Mouse (Mus musculus): ENCODE measurements around the gene Parp1. TPM values are rescaled to one million over a fixed set of nuclear protein-coding genes. Genes with fewer than 3 reads are reported as not detected.
"Not testable (repeated sequence)": the region's sequence is repeated elsewhere in the genome, so short reads cannot be mapped to it uniquely, and the experiment has no call there.

Gene Parp1
- polyA plus RNA-seq, 1 experiment from 2014 or later: 184 TPM

DNA sequence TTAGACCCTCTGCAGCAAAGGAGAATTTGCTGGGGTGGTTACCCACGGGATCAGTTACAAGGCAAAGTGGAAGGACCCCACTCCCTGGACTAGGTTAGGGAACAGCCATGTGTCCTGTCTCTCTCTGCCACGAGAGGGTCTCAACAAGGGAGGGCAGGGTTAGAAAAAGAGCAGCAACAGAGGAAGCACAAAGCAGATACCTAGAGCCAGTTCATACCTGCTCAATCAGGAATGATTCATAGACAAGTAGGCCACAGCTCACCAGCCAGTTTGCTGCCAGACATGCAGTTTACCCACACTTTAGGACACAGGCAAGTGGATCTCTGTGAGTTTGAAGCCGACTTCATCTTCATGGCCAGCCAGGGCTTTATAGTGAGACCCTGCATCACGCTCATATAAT is 963 bp upstream of the Parp1 start:
- Histone ChIP-seq H3K4me1 (peaks cover 16% of the 10 kb centered on the region), H3K27ac (no peak overlapping the region), H3K4me2 (replicated peaks) (no peak overlapping the region), H3K4me3 (no peak overlapping the region), H3K9ac (no peak overlapping the region), H3K27me3 (replicated peaks) (no peaks in the 10 kb centered on the region), H3K36me3 (peaks cover 9% of the 10 kb centered on the region; the same call in 1 of the 2 replicates), H3K9me3 (no peaks in the 10 kb centered on the region)
- 81% methylated on average over 4 of the region's 4 CpGs for WGBS
- ATAC-seq (ENCODE audit: low FRiP score, low read depth): no peak

DNA sequence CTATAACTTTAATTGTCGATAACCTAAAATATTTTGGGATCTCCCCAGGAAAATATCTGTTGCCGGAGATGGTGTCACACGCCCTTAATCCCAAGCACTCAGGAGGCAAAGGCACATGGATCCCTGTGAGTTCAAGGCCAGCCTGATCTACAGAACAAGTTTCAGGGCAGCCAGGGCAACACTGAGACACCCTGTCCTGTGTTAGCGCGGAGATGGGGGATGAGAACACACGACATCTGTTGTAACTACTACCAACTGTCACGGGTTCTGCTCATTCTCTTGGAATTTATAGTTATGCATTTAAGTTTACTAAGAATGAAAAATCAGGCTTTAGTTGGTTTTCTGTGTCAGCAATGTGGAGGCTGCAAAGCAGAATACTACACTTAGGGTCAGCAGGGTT is 476 bp upstream of the Parp1 start:
- H3K4me3 ChIP-seq: peak overlapping the region; percentile 89
- 0 out of 2 replicates have a peak overlapping the region, but pooled peaks have one; percentile 94 for H3K9ac ChIP-seq
- peaks cover 16% of the 10 kb centered on the region for H3K4me1 ChIP-seq
- H3K9me3 ChIP-seq: no peaks in the 10 kb centered on the region
- peak overlapping the region; percentile 72 for H3K4me2 ChIP-seq (replicated peaks)
- H3K27me3 ChIP-seq (replicated peaks): no peaks in the 10 kb centered on the region
- ATAC-seq (ENCODE audit: low FRiP score, low read depth): peak; percentile 37; the same call in 1 of the 2 replicates
- WGBS: 40% methylated on average over 7 of the region's 7 CpGs
- H3K36me3 ChIP-seq: peaks cover 14% of the 10 kb centered on the region; the same call in 1 of the 2 replicates
- H3K27ac ChIP-seq: no peak overlapping the region

DNA sequence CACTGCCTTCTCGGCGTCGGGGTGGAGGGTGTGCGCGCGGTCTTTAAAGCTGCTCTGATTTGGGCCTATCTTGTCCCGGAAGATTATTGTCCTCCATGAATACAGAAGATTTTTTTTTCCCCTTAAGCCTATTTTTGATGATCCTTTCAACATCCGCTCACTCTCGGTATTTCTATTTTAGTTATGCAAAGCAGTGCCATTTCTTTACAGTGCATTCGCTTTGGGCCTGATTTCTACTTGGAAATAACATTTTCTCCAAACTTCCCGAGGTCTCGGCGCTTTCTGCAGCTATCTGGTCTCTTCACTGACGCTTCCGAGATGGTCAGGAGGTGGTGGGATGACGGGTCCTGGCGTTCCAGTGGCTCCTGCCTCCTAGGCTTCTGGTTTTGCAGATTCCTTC is 729 bp downstream of the Parp1 start:
- no peaks in the 10 kb centered on the region for H3K27me3 ChIP-seq (replicated peaks)
- WGBS: under 1% methylated on average over 17 of the region's 17 CpGs

DNA sequence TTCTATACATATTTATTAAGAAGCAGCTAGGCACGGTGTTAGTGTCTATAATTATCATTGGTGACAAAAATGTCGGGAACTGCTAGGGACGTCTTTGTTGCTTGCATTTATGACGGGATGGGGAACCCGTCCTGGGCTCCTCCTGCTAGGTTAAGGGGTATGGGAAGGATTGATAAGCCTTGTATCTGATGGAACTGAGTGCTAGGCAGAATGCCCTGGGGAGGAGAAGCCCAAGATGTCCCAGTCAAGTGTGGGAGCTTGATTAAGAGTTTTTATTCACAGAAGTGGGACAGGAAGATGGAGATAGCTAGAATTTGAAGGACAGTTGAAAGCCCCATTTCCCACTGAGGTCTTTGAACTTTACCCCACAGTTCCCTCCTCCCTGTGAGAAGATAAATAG is 1.5 kb downstream of the Parp1 start:
- ATAC-seq (ENCODE audit: low FRiP score, low read depth): no peak
- Histone ChIP-seq H3K4me1 (peaks cover 16% of the 10 kb centered on the region), H3K27me3 (replicated peaks) (no peaks in the 10 kb centered on the region), H3K4me3 (peak overlapping the region; percentile 89), H3K36me3 (peaks cover 32% of the 10 kb centered on the region), H3K27ac (no peak overlapping the region), H3K9me3 (no peaks in the 10 kb centered on the region), H3K9ac (peak overlapping the region; percentile 94), H3K4me2 (replicated peaks) (peak overlapping the region; percentile 72)
- WGBS: 6% methylated on average over 5 of the region's 5 CpGs

More for the DNA sequence above, 729 bp downstream of the Parp1 start:
- H3K4me2 ChIP-seq (replicated peaks): peak overlapping the region; percentile 72
- H3K9ac ChIP-seq: peak overlapping the region; percentile 94
- peak overlapping the region; percentile 79 for H3K27ac ChIP-seq
- H3K9me3 ChIP-seq: no peaks in the 10 kb centered on the region
- no peak for ATAC-seq (ENCODE audit: low FRiP score, low read depth)
- H3K4me3 ChIP-seq: peak overlapping the region; percentile 89
- H3K36me3 ChIP-seq: peaks cover 25% of the 10 kb centered on the region
- peaks cover 16% of the 10 kb centered on the region for H3K4me1 ChIP-seq

DNA sequence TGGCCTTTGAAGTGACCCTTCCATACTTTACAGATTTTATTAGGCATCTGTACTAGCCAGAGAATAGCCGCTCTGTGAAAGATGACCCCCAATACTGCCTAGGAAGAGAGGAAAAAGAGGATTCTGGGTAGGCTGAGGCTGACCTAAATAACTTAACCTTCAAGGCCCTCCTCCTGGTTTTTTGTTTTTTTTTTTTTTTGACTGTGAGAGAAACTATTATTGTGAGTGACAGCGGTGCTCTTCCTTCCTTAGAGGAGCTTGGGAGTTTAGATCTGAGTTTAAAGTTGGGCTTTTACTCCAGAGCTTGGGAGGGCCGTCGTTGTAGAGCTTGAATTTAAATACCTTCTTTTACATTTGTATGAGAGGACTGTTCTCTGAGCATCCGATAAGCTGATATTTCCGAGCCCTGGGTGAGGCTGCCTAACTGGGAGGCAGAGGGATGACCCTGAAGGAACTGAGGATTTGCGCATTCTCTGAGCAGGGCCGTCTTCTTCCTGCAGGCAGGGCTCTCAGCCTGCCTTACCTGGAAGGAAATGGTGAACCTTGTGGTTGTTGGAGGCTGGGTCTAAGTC is 2.4 kb downstream of the Parp1 start:
- 65% methylated on average over 8 of the region's 8 CpGs for WGBS
- peaks cover 16% of the 10 kb centered on the region for H3K4me1 ChIP-seq
- no peaks in the 10 kb centered on the region for H3K27me3 ChIP-seq (replicated peaks)
- H3K4me2 ChIP-seq (replicated peaks): peak overlapping the region; percentile 72
- peaks cover 38% of the 10 kb centered on the region for H3K36me3 ChIP-seq
- ATAC-seq (ENCODE audit: low FRiP score, low read depth): no peak
- no peaks in the 10 kb centered on the region for H3K9me3 ChIP-seq
- H3K9ac ChIP-seq: no peak overlapping the region
- H3K27ac ChIP-seq: no peak overlapping the region
- H3K4me3 ChIP-seq: no peak overlapping the region

DNA sequence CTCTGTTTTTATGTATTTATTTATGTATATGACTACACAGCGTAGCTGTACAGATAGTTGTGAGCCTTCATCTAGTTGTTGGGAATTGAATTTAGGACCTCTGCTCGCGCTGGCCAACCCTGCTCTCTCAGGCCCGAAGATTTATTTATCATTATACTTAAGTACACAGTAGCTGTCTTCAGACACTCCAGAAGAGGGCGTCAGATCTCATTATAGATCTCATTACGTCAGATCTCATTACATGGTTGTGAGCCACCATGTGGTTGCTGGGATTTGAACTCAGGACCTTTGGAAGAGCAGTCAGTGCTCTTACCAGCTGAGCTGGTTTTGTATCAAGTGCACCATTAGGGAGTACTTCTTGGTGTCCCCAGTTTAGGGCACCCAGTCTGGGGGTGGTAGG is 3.0 kb downstream of the Parp1 start:
- not testable (repeated sequence) for H3K4me3 ChIP-seq; H3K9me3 ChIP-seq; ATAC-seq (ENCODE audit: low FRiP score, low read depth); H3K9ac ChIP-seq; H3K4me2 ChIP-seq (replicated peaks); H3K27ac ChIP-seq; H3K27me3 ChIP-seq (replicated peaks)
- H3K36me3 ChIP-seq: peaks cover 44% of the 10 kb centered on the region
- peaks cover 16% of the 10 kb centered on the region for H3K4me1 ChIP-seq
- WGBS: 86% methylated on average over 6 of the region's 6 CpGs

DNA sequence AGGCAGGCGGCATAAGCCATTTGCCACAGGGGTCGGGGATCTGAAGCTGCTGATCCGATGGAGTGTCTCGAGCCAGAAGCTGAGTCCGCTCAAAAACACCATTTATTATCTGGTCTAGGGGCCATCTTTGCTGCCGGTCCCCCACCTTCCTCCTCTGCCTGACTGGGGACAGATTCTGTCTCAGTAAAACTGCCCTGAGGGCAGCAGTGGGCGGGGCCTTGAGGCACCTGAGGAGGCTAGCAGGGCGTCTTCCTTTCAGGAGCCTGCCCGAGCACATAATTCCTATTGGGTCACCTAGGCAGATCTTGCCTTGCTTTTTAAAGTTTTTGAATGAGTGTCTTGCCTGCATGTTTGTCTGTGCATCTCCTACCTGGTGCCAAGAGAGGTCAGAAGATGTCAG is 3.4 kb downstream of the Parp1 start:
- Histone ChIP-seq H3K36me3 (peaks cover 48% of the 10 kb centered on the region), H3K4me2 (replicated peaks) (no peak overlapping the region), H3K9me3 (no peaks in the 10 kb centered on the region), H3K27me3 (replicated peaks) (no peaks in the 10 kb centered on the region), H3K9ac (no peak overlapping the region), H3K27ac (no peak overlapping the region), H3K4me1 (peaks cover 16% of the 10 kb centered on the region), H3K4me3 (no peak overlapping the region)
- ATAC-seq (ENCODE audit: low FRiP score, low read depth): no peak
- WGBS: 93% methylated on average over 9 of the region's 9 CpGs

DNA sequence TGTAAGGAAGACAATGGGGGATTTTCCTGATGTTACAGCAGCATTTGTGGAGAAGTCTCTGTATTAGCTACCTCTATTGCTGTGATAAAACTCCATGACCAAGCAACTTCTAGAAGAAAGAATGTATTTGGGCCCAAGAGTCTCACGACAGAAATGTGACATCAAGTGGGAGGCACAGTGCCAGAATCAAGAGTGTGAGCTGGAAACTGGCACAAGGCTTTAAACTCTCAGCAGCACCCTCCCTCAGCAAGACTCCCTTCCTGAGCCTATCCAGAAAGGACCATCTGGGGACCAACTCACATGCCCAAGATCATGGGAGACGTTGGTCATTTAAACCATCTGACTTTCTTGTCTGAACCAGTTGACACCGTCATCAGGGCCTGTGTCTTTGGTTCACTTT is 7.8 kb downstream of the Parp1 start:
- Histone ChIP-seq H3K27ac (no peak overlapping the region), H3K4me3 (no peak overlapping the region), H3K36me3 (peaks cover 91% of the 10 kb centered on the region), H3K4me2 (replicated peaks) (no peak overlapping the region), H3K27me3 (replicated peaks) (no peaks in the 10 kb centered on the region), H3K4me1 (no peaks in the 10 kb centered on the region), H3K9ac (no peak overlapping the region), H3K9me3 (no peaks in the 10 kb centered on the region)
- no peak for ATAC-seq (ENCODE audit: low FRiP score, low read depth)
- whole genome bisulfite sequencing: 95% methylated on average over 3 of the region's 3 CpGs

DNA sequence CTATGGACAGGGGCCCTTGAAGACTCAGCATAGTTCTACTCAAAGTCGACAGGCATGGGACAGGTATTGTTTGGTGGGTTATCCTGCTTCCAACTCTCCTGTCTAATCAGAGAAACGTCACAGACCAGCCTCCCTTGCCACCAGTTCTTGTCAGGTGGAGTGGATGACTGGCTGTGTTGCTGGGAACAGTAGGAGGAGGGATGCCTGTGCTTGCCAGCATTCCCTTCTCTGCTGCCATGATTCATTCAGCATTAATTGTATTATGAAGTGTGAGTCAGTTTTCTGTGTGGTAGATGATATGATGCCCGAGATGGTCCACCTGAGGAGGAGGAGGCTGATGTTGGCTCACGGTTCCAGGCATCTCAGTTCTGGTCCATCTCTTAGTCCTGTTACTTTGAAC is 9.1 kb downstream of the Parp1 start:
- Histone ChIP-seq H3K27me3 (replicated peaks) (no peaks in the 10 kb centered on the region), H3K4me2 (replicated peaks) (no peak overlapping the region), H3K36me3 (peaks cover 94% of the 10 kb centered on the region), H3K4me1 (no peaks in the 10 kb centered on the region), H3K9ac (no peak overlapping the region), H3K9me3 (no peaks in the 10 kb centered on the region), H3K4me3 (no peak overlapping the region), H3K27ac (no peak overlapping the region)
- WGBS: 90% methylated on average over 4 of the region's 4 CpGs
- ATAC-seq (ENCODE audit: low FRiP score, low read depth): no peak

DNA sequence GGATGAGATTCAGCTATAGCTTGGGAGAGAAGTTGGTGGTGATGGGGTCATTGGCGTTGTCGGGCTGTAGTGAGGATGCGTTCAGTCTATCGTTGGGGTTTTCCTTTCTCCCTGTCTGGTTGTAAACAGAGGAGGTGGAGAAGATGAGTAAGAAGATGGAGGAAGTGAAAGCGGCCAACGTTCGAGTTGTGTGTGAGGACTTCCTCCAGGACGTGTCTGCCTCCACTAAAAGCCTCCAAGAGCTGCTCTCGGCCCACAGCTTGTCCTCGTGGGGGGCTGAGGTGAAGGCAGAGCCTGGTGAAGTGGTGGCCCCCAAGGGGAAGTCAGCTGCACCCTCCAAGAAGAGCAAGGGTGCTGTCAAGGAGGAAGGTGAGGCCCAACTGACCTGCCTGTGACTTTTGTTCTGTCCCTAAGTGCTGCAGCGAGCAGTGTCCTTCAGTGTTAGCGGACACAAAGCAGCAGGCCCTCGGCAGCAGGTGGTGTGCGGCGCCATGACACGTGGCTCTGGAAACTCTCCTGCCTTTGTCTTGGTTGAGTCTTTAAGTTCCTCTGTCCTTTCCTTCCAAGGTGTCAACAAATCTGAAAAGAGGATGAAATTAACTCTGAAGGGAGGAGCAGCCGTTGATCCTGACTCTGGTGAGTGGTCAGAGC is 19.2 kb downstream of the Parp1 start:
- 93% methylated on average over 17 of the region's 17 CpGs for WGBS
- Histone ChIP-seq H3K4me1 (no peaks in the 10 kb centered on the region), H3K4me2 (replicated peaks) (no peak overlapping the region), H3K9ac (no peak overlapping the region), H3K36me3 (peaks cover 98% of the 10 kb centered on the region), H3K4me3 (no peak overlapping the region), H3K9me3 (no peaks in the 10 kb centered on the region), H3K27me3 (replicated peaks) (no peaks in the 10 kb centered on the region), H3K27ac (no peak overlapping the region)
- no peak for ATAC-seq (ENCODE audit: low FRiP score, low read depth)

DNA sequence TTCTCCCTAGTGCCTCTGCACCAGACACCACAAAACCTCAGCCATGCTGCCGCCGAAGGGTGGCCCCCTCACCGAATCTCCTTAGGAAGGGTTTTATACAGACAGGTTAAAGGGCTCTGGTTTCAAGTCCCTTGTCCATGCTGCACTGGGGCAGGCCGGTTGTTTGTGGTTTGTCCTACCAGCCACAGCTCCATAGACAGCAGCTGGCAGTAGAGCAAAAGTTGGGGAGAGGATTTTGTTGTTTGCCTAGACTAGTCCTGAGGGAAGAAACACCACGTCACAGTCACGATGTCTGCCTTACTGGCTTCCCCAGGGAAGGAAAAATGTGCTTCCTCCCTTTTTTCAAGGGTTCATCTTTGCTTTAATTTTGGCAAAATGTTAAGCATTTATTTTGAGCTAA is 31.9 kb downstream of the Parp1 start:
- no peak overlapping the region for H3K9ac ChIP-seq
- no peak overlapping the region for H3K27ac ChIP-seq
- H3K9me3 ChIP-seq: no peaks in the 10 kb centered on the region
- H3K4me1 ChIP-seq: no peaks in the 10 kb centered on the region
- H3K4me3 ChIP-seq: no peak overlapping the region
- no peaks in the 10 kb centered on the region for H3K27me3 ChIP-seq (replicated peaks)
- H3K36me3 ChIP-seq: peaks cover 91% of the 10 kb centered on the region
- 95% methylated on average over 6 of the region's 6 CpGs for WGBS
- no peak overlapping the region for H3K4me2 ChIP-seq (replicated peaks)
- ATAC-seq (ENCODE audit: low FRiP score, low read depth): no peak

DNA sequence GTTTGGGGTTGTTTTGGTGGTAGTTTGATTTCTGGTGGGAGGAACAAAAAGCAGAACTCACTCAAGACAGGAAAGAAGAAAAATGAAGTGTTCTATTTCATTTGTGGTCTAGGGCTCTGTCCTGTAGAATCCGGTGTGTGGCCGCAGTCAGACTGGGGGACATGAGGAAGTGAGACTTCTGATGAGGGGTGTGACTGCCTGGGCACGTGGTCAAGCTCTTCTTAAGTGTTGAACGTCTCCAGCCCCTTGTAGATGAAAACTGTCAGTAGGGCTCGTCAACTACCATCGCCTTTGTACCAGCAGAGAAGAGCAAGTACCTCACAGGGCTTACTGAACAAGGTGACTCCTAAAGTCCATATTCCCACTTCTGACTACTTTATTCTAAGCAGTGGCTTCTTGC is 33.1 kb downstream of the Parp1 start:
- H3K4me2 ChIP-seq (replicated peaks): no peak overlapping the region
- no peaks in the 10 kb centered on the region for H3K4me1 ChIP-seq
- H3K27ac ChIP-seq: no peak overlapping the region
- no peak overlapping the region for H3K9ac ChIP-seq
- no peak overlapping the region for H3K4me3 ChIP-seq
- H3K36me3 ChIP-seq: peaks cover 82% of the 10 kb centered on the region
- 92% methylated on average over 6 of the region's 6 CpGs for WGBS
- ATAC-seq (ENCODE audit: low FRiP score, low read depth): no peak
- no peaks in the 10 kb centered on the region for H3K27me3 ChIP-seq (replicated peaks)
- H3K9me3 ChIP-seq: no peaks in the 10 kb centered on the region

DNA sequence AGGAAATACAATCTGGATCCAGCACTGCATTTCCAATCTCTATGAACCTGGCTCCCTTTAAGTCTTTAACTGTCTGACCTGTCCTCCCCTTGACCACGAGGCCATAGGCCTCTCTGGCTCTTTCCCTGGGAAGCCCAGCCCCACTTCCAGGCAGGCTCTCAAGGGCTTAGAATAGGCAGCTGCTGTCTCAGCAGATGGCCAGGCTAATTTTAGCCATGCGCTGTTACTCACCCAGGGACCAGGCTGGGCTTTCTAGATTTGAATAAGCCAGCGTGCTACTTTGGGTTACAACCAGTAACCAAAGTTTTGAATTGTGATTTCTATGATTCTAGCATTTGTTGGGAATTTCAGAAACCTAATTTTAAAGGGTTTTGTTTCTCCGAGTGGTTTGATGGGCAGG is 35.9 kb downstream of the Parp1 start:
- H3K27me3 ChIP-seq (replicated peaks): no peaks in the 10 kb centered on the region
- H3K4me1 ChIP-seq: no peaks in the 10 kb centered on the region
- no peak overlapping the region for H3K4me3 ChIP-seq
- H3K9ac ChIP-seq: no peak overlapping the region
- 75% methylated on average over 4 of the region's 4 CpGs for WGBS
- peaks cover 54% of the 10 kb centered on the region for H3K36me3 ChIP-seq
- H3K9me3 ChIP-seq: no peaks in the 10 kb centered on the region
- H3K4me2 ChIP-seq (replicated peaks): no peak overlapping the region
- no peak for ATAC-seq (ENCODE audit: low FRiP score, low read depth)
- H3K27ac ChIP-seq: no peak overlapping the region
